Mouse (Mus musculus) yolk sac, embryonic 10.5 days (tissue): ENCODE data around the gene Zc3h15.
"Not testable (repeated sequence)": the region's sequence is repeated elsewhere in the genome, so short reads cannot be mapped to it uniquely, and the experiment has no call there.

ENCODE experiments used
- DNase-seq: peaks from one replicate; pipeline ENCODE4 v3.0.0-alpha.2; 2017; ENCODE audit warnings: low spot score

The Zc3h15 gene

GRCm38 (mm10) chr2:83674421-83674820 is 30.2 kb downstream of the Zc3h15 start:
- DNase-seq: no peak

- DNase-seq: no peak
Measured at GRCm38 (mm10) chr2:83674896-83675295, 30.7 kb downstream of the Zc3h15 start.

- no peak for DNase-seq
Measured at GRCm38 (mm10) chr2:83675681-83676080, 31.4 kb downstream of the Zc3h15 start.

GRCm38 (mm10) chr2:83676226-83676870 is 32.1 kb downstream of the Zc3h15 start:
- DNase-seq: no peak

- DNase-seq: no peak
Measured at GRCm38 (mm10) chr2:83681332-83681731, 37.1 kb downstream of the Zc3h15 start.

GRCm38 (mm10) chr2:83681785-83682184 is 37.5 kb downstream of the Zc3h15 start:
- DNase-seq: no peak

GRCm38 (mm10) chr2:83682282-83682681 is 38.0 kb downstream of the Zc3h15 start:
- DNase-seq: no peak

- DNase-seq: no peak
Measured at GRCm38 (mm10) chr2:83683731-83684519, 39.7 kb downstream of the Zc3h15 start.

GRCm38 (mm10) chr2:83684691-83685090 is 40.5 kb downstream of the Zc3h15 start:
- no peak for DNase-seq

- no peak for DNase-seq
Measured at GRCm38 (mm10) chr2:83690372-83690771, 46.1 kb downstream of the Zc3h15 start.

GRCm38 (mm10) chr2:83692651-83693545 is 48.7 kb downstream of the Zc3h15 start:
- DNase-seq: no peak

- DNase-seq: no peak
Measured at GRCm38 (mm10) chr2:83694061-83694460, 49.8 kb downstream of the Zc3h15 start.

GRCm38 (mm10) chr2:83695345-83696247 is 51.4 kb downstream of the Zc3h15 start:
- no peak for DNase-seq

GRCm38 (mm10) chr2:83698484-83698883 is 54.2 kb downstream of the Zc3h15 start:
- DNase-seq: no peak

GRCm38 (mm10) chr2:83699324-83699723 is 55.1 kb downstream of the Zc3h15 start:
- DNase-seq: no peak

GRCm38 (mm10) chr2:83700667-83701066 is 56.4 kb downstream of the Zc3h15 start:
- DNase-seq: no peak

- no peak for DNase-seq
Measured at GRCm38 (mm10) chr2:83702411-83702810, 58.2 kb downstream of the Zc3h15 start.

- DNase-seq: no peak
Measured at GRCm38 (mm10) chr2:83705580-83706158, 61.4 kb downstream of the Zc3h15 start.

- DNase-seq: peak; percentile 78
Measured at GRCm38 (mm10) chr2:83709896-83710524, 65.8 kb downstream of the Zc3h15 start.

GRCm38 (mm10) chr2:83713281-83713680 is 69.0 kb downstream of the Zc3h15 start:
- not testable (repeated sequence) for DNase-seq

- DNase-seq: no peak
Measured at GRCm38 (mm10) chr2:83713946-83714345, 69.7 kb downstream of the Zc3h15 start.
